Mouse (Mus musculus): ENCODE measurements around the gene Plekha6.

The Plekha6 gene

GRCm38 (mm10) chr1:133182706-133183095 is 18.7 kb downstream of the Plekha6 start:
- no peak for DNase-seq (ENCODE audit: low spot score in 2 of 2)

GRCm38 (mm10) chr1:133183141-133183925 is 19.3 kb downstream of the Plekha6 start:
- DNase-seq (ENCODE audit: low spot score in 2 of 2), result no peak

GRCm38 (mm10) chr1:133187948-133188680 is 24.1 kb downstream of the Plekha6 start:
- no peak for DNase-seq (ENCODE audit: low spot score in 2 of 2)

GRCm38 (mm10) chr1:133188719-133189118 is 24.7 kb downstream of the Plekha6 start:
- DNase-seq (ENCODE audit: low spot score in 2 of 2), result peak in 1 of 2 experiments; percentile 47

- no peak for DNase-seq (ENCODE audit: low spot score in 2 of 2)
Measured at GRCm38 (mm10) chr1:133189471-133189870, 25.5 kb downstream of the Plekha6 start.

GRCm38 (mm10) chr1:133190550-133190949 is 26.5 kb downstream of the Plekha6 start:
- no peak for DNase-seq (ENCODE audit: low spot score in 2 of 2)

GRCm38 (mm10) chr1:133196181-133196580 is 32.2 kb downstream of the Plekha6 start:
- no peak for DNase-seq (ENCODE audit: low spot score in 2 of 2)

- no peak for DNase-seq (ENCODE audit: low spot score in 2 of 2)
Measured at GRCm38 (mm10) chr1:133197266-133197665, 33.3 kb downstream of the Plekha6 start.

- no peak for DNase-seq (ENCODE audit: low spot score in 2 of 2)
Measured at GRCm38 (mm10) chr1:133199706-133200105, 35.7 kb downstream of the Plekha6 start.

- DNase-seq (ENCODE audit: low spot score in 2 of 2), result no peak
Measured at GRCm38 (mm10) chr1:133201499-133201898, 37.5 kb downstream of the Plekha6 start.

- DNase-seq (ENCODE audit: low spot score in 2 of 2), result no peak
Measured at GRCm38 (mm10) chr1:133203701-133204100, 39.7 kb downstream of the Plekha6 start.

- no peak for DNase-seq (ENCODE audit: low spot score in 2 of 2)
Measured at GRCm38 (mm10) chr1:133204341-133204849, 40.4 kb downstream of the Plekha6 start.

GRCm38 (mm10) chr1:133204985-133205384 is 41.0 kb downstream of the Plekha6 start:
- DNase-seq (ENCODE audit: low spot score in 2 of 2), result no peak

GRCm38 (mm10) chr1:133208086-133208815 is 44.2 kb downstream of the Plekha6 start:
- DNase-seq (ENCODE audit: low spot score in 2 of 2), result no peak

- DNase-seq (ENCODE audit: low spot score in 2 of 2), result no peak
Measured at GRCm38 (mm10) chr1:133209036-133209435, 45.0 kb downstream of the Plekha6 start.

GRCm38 (mm10) chr1:133209482-133209881 is 45.5 kb downstream of the Plekha6 start:
- DNase-seq (ENCODE audit: low spot score in 2 of 2), result no peak

- no peak for DNase-seq (ENCODE audit: low spot score in 2 of 2)
Measured at GRCm38 (mm10) chr1:133209901-133210516, 46.0 kb downstream of the Plekha6 start.

GRCm38 (mm10) chr1:133210766-133211165 is 46.8 kb downstream of the Plekha6 start:
- DNase-seq (ENCODE audit: low spot score in 2 of 2), result no peak

- no peak for DNase-seq (ENCODE audit: low spot score in 2 of 2)
Measured at GRCm38 (mm10) chr1:133212273-133212672, 48.3 kb downstream of the Plekha6 start.

- DNase-seq (ENCODE audit: low spot score in 2 of 2), result no peak
Measured at GRCm38 (mm10) chr1:133213098-133213497, 49.1 kb downstream of the Plekha6 start.

GRCm38 (mm10) chr1:133213901-133214300 is 49.9 kb downstream of the Plekha6 start:
- DNase-seq (ENCODE audit: low spot score in 2 of 2), result no peak

Data from urinary bladder, adult 18-20 months (tissue).